Mouse (Mus musculus) cerebellum, adult 18-20 months (tissue): Measurements from ENCODE around the gene Nek6.

Experiments
- DNase-seq, 2 experiments: peaks; one replicate each; pipeline ENCODE4 v3.0.0; 2021

Nek6 gene

GRCm38 (mm10) chr2:38511487-38512307, at the start of gene Nek6:
Gene Nek6 (plus strand): TSS chr2:38511643.
- DNase-seq, result peak; percentile 56 to 78

GRCm38 (mm10) chr2:38462323-38462722, 49.1 kb upstream of the Nek6 start:
- no peak for DNase-seq

GRCm38 (mm10) chr2:38468845-38469244, 42.6 kb upstream of the Nek6 start:
- no peak for DNase-seq

DNA sequence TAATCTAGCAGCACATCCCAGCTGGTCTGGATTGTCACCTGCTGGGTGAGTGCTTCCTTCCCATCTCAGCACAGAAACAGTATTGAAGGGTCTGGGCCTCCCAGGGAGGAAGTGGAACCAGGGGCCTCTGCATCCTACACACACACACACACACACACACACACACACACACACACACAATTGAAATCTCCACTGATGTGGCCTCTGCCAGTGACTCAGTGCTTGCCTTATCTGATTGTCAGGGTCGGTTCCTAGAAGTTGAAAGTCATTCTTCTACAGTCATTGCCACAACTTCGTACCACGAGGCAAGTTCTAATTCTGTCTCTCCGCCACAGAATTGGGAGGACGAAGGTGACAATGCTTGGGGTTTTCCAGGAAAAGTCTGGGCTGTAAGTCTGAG, 39.7 kb upstream of the Nek6 start:
- DNase-seq, result no peak

DNA sequence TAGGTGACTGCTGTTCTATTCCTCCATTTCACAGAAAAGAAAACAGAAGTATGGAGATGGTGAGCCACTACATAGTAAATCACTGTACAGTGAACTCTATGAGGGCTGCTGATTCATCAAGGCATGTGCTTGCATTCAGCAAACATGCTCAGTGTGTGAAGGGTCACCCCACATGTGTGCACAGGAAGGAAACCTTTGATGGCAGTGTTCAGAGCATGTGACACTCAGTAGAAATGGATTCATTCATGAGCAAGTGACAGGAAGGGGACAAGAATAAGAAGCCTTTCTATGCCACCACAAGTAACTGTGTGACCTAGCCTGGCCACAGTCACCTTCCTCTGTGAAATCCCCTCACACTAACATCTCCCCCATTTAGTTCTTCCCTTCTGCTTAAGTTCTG, 38.6 kb upstream of the Nek6 start:
- DNase-seq, result no peak

GRCm38 (mm10) chr2:38476871-38477496, 34.5 kb upstream of the Nek6 start:
- DNase-seq, result no peak

DNA sequence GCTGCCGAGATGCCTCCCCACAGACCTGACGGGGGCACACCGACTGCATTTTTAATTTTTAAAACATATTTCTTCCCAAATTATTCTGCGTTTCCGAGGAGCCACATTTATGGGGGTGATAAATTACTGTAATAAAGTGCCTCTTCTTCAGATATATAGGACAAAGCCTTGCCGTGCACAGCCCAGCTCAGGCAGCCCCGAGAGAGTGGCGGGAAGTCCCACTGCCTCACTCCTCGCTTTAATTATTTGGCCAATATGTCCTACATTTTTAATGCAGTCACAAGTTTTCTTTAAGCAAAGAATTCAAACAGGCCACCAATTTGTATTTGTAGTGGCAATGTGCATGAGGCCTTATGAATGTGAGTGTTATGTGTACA, 34.0 kb upstream of the Nek6 start:
- no peak for DNase-seq

- DNase-seq, result no peak
Measured at GRCm38 (mm10) chr2:38478683-38479082, 32.8 kb upstream of the Nek6 start.

DNA sequence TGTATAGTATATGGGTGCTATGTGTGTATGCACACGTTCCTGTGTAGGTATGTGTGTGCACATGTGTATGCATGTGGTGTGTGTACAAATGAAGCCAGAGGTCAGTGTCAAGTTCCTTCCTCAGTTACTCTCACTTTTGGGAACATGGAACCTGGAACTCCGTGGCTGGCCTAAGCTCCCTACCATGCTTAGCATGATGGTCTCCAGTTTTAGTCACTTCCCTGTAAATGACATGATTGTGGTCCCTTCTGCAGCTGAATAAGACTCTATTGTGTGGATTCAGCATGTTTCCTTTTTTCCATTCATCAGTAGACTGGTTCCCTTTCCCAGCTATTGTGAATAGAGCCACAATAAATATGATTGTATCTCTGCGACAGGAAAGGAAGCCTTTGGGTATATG, 31.9 kb upstream of the Nek6 start:
- no peak for DNase-seq

DNA sequence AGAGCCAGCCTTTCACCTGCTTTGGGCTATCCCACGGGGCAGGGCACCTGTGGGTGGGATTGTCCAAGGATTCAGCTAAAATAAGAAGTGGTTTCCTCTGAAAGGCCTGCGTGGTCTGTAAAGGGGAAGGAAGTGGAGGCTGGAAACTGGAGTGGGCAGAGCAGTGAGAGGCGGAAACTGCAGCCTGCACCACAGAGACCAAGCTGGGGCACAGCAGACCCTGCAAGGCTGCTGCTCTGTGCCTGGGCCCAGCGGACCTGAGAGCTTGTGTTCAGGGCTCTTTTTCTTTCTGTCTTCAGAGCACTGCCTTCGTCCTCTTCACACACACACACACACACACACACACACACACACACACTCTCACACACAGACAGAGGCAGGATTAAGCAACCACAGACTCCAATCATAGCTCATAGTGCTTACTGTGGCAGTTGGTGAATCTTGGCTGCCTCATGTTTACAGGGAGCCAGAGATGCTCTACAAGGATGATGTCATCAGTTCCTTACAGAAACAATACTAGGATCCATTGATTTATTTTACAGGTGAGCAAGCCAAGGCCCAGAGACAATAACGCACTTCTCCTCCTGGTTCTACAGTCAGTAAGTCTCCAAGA, 30.2 kb upstream of the Nek6 start:
- no peak for DNase-seq

DNA sequence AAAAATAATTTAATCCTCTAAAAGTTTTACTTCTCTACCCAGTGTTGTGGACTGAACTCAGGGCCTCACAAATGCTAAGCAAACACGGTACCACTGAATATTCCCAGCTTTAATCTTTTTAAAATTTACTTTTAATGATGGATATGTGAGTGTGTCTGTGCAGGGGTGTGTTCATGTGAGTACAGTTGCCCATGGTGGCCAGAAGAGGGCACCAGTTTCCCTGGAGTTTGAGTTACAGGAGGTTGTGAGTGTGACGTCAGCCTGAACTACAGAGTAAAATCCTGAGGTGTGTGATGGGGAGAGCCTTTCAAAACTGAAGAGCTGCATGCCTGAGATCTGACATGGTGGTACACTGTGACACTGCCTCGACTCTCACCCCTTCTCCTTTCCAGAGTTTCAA, 29.3 kb upstream of the Nek6 start:
- DNase-seq, result no peak

GRCm38 (mm10) chr2:38483058-38483704, 28.3 kb upstream of the Nek6 start:
- no peak for DNase-seq

DNA sequence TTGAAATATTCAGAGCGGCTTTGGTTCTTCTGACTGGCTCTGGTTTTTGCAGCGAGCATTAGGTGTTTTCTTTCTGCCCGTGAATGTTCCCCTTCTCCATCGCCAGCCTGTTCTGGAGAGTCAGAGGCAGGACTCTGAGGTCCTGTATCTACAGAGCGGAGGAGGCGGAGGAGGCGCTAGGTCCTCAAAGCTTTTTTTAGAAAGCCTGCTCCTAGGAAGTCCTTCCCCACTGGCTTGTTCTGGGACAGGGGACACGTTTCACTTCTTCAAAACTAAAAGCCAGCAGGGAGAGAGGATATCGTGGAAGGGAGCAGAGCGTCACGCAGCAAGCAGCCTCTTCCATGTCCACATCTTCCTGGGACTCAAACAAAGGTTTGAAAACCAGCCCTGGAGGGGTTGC, 26.9 kb upstream of the Nek6 start:
- no peak for DNase-seq

DNA sequence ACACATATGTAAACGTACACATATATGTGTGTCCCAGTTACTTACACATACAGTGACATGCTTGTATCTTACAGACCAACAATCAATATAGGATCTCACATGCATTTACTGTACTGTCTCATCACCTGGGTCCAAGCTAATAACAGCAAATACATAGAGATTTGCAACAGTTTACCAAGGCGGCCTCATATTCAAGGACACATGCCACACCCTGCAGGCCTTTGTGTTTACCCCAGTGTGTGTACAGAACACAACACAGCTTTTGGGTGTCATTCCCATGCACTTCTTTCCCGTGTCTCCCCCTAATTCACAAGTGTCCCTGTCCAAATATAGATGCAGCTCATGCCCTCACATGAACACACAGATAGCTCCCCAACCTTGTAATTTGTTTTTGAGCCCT, 26.0 kb upstream of the Nek6 start:
- DNase-seq, result no peak

GRCm38 (mm10) chr2:38485957-38486931, 25.2 kb upstream of the Nek6 start:
- DNase-seq, result peak; percentile 77 to 85

- no peak for DNase-seq
Measured at GRCm38 (mm10) chr2:38497594-38497993, 13.8 kb upstream of the Nek6 start.

DNA sequence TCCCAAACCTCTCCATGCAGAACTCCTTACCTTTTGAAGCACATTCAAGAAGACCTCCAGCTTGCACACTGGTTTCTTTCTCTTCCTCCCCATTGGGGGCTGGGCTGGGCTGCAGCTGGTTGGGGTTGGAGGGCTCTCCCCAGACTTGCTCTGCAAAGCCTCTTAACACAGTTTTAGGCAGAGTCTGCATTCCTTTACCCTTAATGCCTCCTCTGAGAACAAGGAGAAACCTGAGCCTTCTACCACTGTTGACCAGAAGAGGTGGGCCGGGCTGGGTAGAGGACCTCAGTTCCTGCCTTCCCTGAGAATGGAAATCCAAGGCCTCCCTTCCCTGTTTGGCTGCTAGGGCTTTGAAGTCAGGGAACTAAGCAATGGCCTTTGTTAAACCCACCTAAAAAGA, 9.8 kb upstream of the Nek6 start:
- no peak for DNase-seq

DNA sequence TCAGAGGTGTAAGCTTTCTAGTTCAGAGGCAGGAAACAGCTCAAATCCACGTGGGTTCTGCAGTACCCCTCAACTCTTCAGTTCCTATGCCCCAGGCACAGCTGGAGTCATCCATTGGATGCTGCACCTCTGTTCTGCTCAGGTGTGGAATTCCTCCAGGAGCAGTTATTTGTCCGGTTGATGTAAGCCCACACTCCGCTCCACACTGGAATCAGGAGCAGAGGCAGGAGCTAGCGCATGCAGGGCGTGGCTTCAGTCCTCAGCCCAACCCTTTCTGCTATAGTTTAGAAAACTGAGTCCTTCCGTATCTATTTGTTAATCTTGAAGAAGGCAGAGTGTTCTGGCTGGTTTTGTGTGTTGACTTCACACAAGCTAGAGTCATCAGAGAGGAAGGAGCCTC, 9.3 kb upstream of the Nek6 start:
- no peak for DNase-seq

- DNase-seq, result no peak
Measured at GRCm38 (mm10) chr2:38502747-38503146, 8.7 kb upstream of the Nek6 start.

GRCm38 (mm10) chr2:38504311-38504710, 7.1 kb upstream of the Nek6 start:
- no peak for DNase-seq

DNA sequence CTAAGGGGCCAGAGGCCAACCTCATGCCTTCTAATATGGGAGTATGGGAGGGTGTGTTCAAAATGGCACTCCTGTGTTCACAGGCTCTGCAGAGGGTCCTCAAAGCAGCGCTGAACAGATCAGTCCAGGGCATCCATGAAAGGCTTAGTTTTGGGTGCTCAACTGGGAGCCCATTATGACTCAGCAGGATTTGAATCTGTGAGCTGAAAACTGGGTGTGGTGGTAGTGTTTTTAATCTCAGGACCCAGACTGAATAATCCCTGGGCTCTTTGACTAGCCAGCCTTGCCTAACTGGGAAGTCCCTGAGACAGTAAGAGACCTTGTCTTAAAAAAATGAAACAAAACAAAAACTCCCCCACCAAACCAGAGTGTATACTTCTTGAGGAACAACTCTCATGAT, 4.3 kb upstream of the Nek6 start:
- DNase-seq, result no peak

DNA sequence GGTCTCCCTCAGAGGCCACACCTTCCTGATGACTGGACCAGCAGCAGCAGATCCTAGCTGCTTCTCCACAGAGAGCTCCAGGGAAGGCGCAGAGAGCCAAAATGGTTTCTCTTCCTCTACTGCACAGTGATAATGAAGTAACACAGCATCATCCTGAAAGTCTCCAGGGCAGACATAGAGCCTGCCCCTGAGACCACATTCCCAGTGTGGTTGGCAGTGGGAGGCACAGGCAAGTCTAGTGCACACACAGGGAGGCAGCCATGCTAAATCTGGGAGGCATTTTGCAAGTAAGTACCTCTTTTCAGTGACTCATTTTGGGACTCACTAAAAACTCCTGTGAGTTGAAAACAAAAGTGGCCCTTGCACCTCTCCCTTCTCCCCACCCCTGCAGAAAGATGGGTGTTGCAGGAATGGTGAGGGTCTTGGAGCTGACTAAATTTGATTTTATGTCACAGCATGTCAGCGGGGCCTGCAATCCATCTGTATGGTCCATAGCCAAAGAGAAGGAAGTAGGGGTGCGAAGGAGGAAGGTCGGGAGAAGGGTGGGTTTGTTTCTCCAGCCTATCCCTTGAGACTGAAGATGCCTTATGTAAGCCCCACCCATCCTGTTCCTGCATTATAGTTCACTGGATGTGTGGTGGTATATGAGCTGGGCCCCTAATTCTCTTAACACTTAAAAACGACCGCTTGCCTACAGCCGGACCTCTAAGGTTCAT, 2.3 kb upstream of the Nek6 start:
- DNase-seq, result no peak
